Mouse (Mus musculus) stomach, embryonic 16.5 days (tissue): ENCODE results near the gene Adam30. TPM values are rescaled to one million over a fixed set of nuclear protein-coding genes. Genes with fewer than 3 reads are reported as not detected.

Experiments used
- ATAC-seq: fragments of 200-750 bp; cut with Nextera tagmentation; 2 replicates; pipeline ENCODE4 v1.8.0; 2017; ENCODE audit warnings: moderate number of reproducible peaks, moderate TSS enrichment; ENCODE audit not compliant: insufficient read depth, low FRiP score
- H3K27ac ChIP-seq: fragments of 300-500 bp; sonication (generic); 2 replicates; pipeline ENCODE4 v1.5.1; 2014; ENCODE audit warnings: low read length
- H3K27me3 ChIP-seq: fragments of 300-500 bp; sonication (generic); 2 replicates; pipeline ENCODE4 v1.6.1; 2014; ENCODE audit warnings: low read length, control low read depth, mixed read lengths; ENCODE audit not compliant: control insufficient read depth, insufficient read depth
- H3K36me3 ChIP-seq: fragments of 300-500 bp; sonication (generic); 2 replicates; pipeline ENCODE4 v1.6.1; 2014; ENCODE audit warnings: low read length; ENCODE audit not compliant: control insufficient read depth, insufficient read depth
- H3K4me1 ChIP-seq: fragments of 300-500 bp; sonication (generic); 2 replicates; pipeline ENCODE4 v1.6.1; 2014; ENCODE audit warnings: low read length, control low read depth, mixed read lengths; ENCODE audit not compliant: control insufficient read depth, insufficient read depth
- H3K4me2 ChIP-seq: fragments of 300-500 bp; sonication (generic); 2 replicates; pipeline ENCODE4 v1.6.1; 2014; ENCODE audit warnings: low read depth, low read length, mixed read lengths
- H3K4me3 ChIP-seq: fragments of 300-500 bp; sonication (generic); replicated peaks from 2 replicates; pipeline ENCODE4 v1.5.1; 2014; ENCODE audit warnings: mild to moderate bottlenecking, low read length
- H3K9ac ChIP-seq: fragments of 300-500 bp; sonication (generic); 2 replicates; pipeline ENCODE4 v1.6.1; 2014; ENCODE audit warnings: low read length
- H3K9me3 ChIP-seq: fragments of 300-500 bp; sonication (generic); replicated peaks from 2 replicates; pipeline ENCODE4 v1.6.1; 2016; ENCODE audit warnings: low read length, control low read depth; ENCODE audit not compliant: control insufficient read depth
- WGBS: fragments of 180-500 bp; shearing (Covaris S2); extraction: QIAGEN DNeasy Blood & Tissue Kit; methylation state at CpG from one replicate; pipeline ENCODE4 v1.1.7; 2014; 5-methylcytosine and 5-hydroxymethylcytosine counted together
- polyA plus RNA-seq: library from polyadenylated mRNA; unstranded; fragments of >200 nt; fragmentation: Nextera tagmentation; extraction: Ambion mirVana; gene quantifications from 2 replicates; pipeline ENCODE4 v1.2.1, GENCODE M21; 2015

Gene Adam30
- polyA plus RNA-seq, 1 experiment from 2014 or later: not detected

DNA sequence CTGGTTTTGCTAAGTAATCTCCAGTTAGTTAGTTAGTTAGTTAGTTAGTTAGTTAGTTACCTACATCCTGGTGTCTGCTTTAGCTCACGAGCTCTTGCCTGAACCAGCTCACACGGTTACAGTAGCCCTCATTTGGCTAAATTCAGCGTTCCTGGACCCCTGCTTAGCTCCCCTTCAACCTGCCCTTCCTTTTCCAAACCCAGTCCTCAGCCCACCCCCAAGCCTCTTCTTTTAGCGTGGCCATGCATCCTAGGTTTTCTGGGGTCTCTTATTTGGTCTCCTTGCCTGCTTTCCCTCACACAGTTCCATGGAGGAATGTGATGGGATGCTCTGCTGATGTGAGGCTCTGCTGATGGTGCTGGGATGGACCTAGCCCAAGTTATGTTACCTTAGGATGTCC is 1.8 kb upstream of the Adam30 start:
- Histone ChIP-seq H3K4me1 (no peaks in the 10 kb centered on the region), H3K4me3 (no peak overlapping the region), H3K9ac (no peak overlapping the region), H3K36me3 (no peaks in the 10 kb centered on the region), H3K27me3 (no peaks in the 10 kb centered on the region), H3K27ac (no peak overlapping the region), H3K9me3 (no peaks in the 10 kb centered on the region), H3K4me2 (no peak overlapping the region)
- WGBS: 74% methylated on average over 4 of the region's 4 CpGs
- ATAC-seq: no peak

DNA sequence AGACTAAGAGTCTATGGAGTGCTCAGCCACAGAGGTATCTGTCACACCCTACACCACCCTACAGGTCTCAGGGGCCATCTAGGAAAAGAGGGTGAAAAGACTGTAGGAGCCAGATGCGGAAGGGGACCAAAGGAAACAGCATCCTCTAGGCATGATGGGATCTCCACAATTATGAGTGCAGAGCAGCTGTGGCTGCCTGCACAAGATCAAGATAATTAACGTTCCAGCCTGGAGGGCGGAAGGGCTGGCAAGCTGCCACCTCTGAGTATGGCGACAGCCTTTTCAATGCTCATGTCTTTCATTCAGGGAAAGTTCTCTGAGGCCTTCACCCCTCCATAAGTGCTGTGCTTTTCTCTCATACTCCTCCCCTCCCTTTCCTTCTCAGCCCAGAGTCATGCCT is 1.1 kb upstream of the Adam30 start:
- peak; percentile 17; the same call in 1 of the 2 replicates for ATAC-seq

DNA sequence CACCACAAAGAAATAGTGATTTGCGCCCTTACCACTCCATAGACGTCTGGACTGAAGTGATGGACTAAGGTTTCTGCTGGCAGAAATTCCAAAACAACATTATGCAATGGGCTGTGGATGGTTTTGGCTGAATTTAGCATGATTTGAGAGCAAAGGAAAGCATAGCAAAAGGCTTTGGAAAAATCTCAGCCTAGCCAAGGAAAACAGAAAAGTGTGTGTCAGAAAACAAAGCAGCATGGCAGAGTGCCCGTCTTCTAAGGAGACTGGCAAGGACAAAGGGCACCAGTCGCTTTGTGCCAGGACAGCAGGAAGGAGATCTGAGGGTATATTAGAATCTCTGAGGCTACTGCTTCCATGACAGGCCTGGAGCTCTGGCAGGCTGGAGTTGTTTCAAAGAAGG is 17.9 kb downstream of the Adam30 start:
- H3K9ac ChIP-seq: no peak overlapping the region
- no peak overlapping the region for H3K27ac ChIP-seq
- no peaks in the 10 kb centered on the region for H3K4me1 ChIP-seq
- H3K4me3 ChIP-seq: no peak overlapping the region
- no peaks in the 10 kb centered on the region for H3K27me3 ChIP-seq
- ATAC-seq: no peak
- peaks cover 5% of the 10 kb centered on the region; the same call in 1 of the 2 replicates for H3K9me3 ChIP-seq
- no peaks in the 10 kb centered on the region for H3K36me3 ChIP-seq
- H3K4me2 ChIP-seq: no peak overlapping the region
- WGBS: 79% methylated on average over 4 of the region's 4 CpGs

More for the DNA sequence above, 1.1 kb upstream of the Adam30 start:
- H3K4me1 ChIP-seq: no peaks in the 10 kb centered on the region
- no peaks in the 10 kb centered on the region for H3K9me3 ChIP-seq
- WGBS: 26% methylated on average over 4 of the region's 4 CpGs
- H3K4me3 ChIP-seq: no peak overlapping the region
- no peaks in the 10 kb centered on the region for H3K27me3 ChIP-seq
- H3K9ac ChIP-seq: no peak overlapping the region
- no peaks in the 10 kb centered on the region for H3K36me3 ChIP-seq
- no peak overlapping the region for H3K27ac ChIP-seq
- no peak overlapping the region for H3K4me2 ChIP-seq

DNA sequence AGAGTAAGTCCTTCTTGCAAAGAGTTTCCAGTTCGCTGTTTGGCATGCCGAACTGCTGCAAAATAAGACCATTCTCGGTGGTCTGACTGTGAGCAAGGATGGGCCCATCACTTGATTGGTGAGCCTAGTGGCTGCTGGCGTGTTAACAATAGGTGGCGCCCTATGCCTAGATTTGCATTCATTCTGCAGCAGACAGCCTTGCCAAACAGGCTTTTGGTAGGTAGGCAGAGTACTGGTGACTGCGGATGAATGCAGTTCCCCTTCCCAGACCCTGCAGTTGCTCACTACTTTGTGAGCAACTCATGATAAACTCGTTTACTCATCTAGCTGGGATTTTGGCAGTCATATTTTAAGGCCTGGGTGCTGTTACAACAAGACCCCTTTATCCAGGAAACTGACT is 20.4 kb downstream of the Adam30 start:
- Histone ChIP-seq H3K9ac (no peak overlapping the region), H3K27me3 (no peaks in the 10 kb centered on the region), H3K36me3 (no peaks in the 10 kb centered on the region), H3K4me2 (no peak overlapping the region), H3K27ac (no peak overlapping the region), H3K9me3 (peaks cover 5% of the 10 kb centered on the region; the same call in 1 of the 2 replicates), H3K4me1 (no peaks in the 10 kb centered on the region), H3K4me3 (no peak overlapping the region)
- ATAC-seq: no peak
- 25% methylated on average over 7 of the region's 7 CpGs for WGBS

DNA sequence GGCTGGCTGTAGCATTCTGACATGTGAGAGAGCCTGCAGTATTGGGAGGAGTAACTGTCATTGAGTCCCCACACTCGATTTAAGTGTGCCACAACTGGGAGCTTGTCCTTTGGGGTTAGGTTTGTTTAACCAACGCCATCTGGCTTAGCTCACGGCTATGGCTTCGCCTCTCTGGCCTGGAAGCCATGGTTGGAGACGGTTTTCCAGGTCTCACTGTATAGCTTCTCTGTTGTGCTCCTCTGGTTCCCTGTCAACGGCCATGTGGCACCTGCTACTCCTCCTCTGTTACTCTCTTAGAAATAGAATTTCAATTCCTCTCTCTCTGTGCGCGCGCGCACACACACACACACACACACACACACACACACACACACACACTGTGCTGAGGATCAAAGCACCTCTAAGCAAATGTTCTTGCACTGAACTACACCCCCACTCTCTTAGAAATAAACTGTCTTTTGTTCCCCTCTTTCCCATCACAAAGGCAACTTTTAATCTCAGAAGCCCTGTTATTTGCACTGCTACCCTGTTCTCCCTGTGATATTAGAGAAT is 24.8 kb downstream of the Adam30 start:
- no peak for ATAC-seq
- Histone ChIP-seq H3K4me3 (no peak overlapping the region), H3K9me3 (no peaks in the 10 kb centered on the region), H3K27ac (no peak overlapping the region), H3K9ac (no peak overlapping the region), H3K4me1 (no peaks in the 10 kb centered on the region), H3K27me3 (no peaks in the 10 kb centered on the region), H3K4me2 (no peak overlapping the region), H3K36me3 (no peaks in the 10 kb centered on the region)
- 47% methylated on average over 10 of the region's 10 CpGs for WGBS

DNA sequence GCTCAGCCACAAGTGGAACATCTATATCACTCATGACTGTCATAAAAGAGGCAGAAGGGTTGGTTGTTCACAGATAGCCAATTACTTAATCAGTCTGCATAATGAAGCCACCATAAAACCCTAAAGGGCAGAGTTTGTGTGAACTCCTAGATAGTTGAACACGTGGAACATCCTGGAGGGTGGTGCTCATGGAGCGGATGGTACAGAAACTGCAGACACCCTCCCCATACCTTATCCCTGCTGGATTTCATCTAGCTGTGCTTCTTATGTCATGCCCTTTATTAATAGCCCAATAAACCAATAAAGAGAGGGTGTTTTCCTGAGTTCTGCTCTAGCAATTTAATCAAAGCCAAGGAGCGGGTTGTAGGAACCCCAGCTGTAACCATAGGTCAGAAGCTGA is 27.3 kb downstream of the Adam30 start:
- no peak overlapping the region for H3K9ac ChIP-seq
- no peaks in the 10 kb centered on the region for H3K27me3 ChIP-seq
- no peak overlapping the region for H3K4me2 ChIP-seq
- no peaks in the 10 kb centered on the region for H3K9me3 ChIP-seq
- no peaks in the 10 kb centered on the region for H3K4me1 ChIP-seq
- no peak overlapping the region for H3K4me3 ChIP-seq
- no peak overlapping the region for H3K27ac ChIP-seq
- no peak; the same call in 1 of the 2 replicates for ATAC-seq
- no peaks in the 10 kb centered on the region for H3K36me3 ChIP-seq
- WGBS: 79% methylated on average over 3 of the region's 3 CpGs

DNA sequence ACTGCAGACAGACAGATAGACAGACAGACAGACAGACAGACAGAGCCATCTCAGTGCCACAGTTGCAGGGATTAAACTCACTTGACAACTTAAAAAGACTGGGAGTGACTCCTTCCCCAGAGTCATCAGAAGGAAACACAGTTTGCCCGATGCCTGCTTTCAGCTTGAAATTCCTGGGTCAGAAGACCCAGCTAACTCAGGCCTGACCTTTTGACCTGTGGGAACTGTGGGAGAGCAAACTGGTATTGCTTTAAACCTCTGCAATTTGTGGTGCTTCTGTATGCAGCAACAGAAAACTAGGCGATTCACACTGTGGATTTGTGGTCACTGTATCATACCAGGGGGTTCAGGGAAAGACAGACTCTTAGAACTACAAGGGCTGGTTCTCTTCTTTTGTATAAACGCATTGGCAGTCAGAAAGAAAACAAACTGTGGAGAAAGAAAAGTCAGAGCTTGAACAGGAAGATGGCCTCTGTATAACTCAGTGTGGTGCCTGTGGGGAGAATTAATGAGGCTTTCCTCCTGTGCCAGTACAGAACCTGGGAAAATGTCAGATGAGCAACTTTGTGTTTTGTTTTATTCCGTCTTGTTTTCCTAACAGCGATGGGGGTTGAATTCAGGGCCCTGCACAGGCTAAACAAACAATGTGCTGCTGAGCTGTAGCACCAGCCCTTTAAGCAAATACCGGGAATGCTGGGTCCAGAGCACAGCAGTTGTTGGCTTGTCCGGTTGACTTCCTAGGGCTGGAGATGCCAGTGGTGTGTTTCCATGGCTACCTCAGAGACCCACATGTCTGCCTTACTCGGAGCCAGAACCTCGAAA is 37.5 kb downstream of the Adam30 start:
- peaks cover 7% of the 10 kb centered on the region for H3K4me1 ChIP-seq
- 20% methylated on average over 9 of the region's 9 CpGs for WGBS
- no peak overlapping the region for H3K4me3 ChIP-seq
- peak overlapping the region; percentile 14 for H3K27ac ChIP-seq
- no peak overlapping the region for H3K4me2 ChIP-seq
- no peaks in the 10 kb centered on the region for H3K27me3 ChIP-seq
- H3K9ac ChIP-seq: no peak overlapping the region
- no peaks in the 10 kb centered on the region for H3K9me3 ChIP-seq
- ATAC-seq: peak; percentile 77; the same call in 1 of the 2 replicates
- H3K36me3 ChIP-seq: no peaks in the 10 kb centered on the region

DNA sequence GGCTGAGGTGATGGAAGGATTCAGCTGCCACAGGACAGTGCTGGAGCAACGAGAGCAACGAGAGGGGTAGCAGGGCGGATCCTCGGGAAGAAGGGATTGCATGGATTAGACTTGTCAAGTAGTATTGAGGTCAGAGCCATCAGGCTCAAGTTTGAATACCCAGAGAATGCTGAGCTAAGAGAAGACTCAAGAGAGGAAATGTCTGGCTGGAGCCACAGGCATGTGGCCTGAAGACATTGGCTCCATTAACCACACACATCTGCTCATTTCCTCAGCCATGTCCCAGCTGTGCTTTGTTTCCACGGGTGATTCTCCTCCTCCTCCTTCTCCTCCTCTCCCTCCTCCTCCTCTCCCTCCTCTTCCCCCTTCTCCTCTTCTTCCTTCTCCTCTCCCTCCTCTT is 39.3 kb downstream of the Adam30 start:
- Histone ChIP-seq H3K4me3 (no peak overlapping the region), H3K4me1 (peaks cover 7% of the 10 kb centered on the region), H3K4me2 (no peak overlapping the region), H3K9me3 (no peaks in the 10 kb centered on the region), H3K9ac (no peak overlapping the region), H3K36me3 (no peaks in the 10 kb centered on the region), H3K27ac (no peak overlapping the region), H3K27me3 (no peaks in the 10 kb centered on the region)
- peak; percentile 44; the same call in 1 of the 2 replicates for ATAC-seq
- WGBS: 49% methylated on average over 5 of the region's 5 CpGs

DNA sequence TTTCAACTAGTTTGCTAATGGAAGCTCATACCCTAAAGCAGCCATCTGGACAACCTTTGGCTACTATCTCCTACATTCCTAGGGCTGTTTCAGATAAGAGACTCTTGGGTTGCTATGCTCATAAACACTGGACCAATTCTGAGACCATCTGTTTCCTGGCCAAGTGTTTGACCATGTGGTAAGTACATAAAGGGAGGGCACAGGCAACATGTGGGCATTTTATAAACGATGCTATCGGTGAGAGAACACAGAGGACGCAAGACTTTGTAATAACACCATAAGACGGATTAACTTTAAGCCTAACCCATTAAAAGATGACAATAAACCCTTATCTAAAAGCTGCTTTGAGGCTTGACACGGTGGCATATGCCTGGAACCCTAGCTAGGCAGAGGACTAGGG is 42.9 kb downstream of the Adam30 start:
- Histone ChIP-seq H3K36me3 (no peaks in the 10 kb centered on the region), H3K4me1 (0 out of 2 replicates have a peak, but pooled peaks cover under 1% of the 10 kb centered on the region), H3K27ac (no peak overlapping the region), H3K4me2 (no peak overlapping the region), H3K9me3 (no peaks in the 10 kb centered on the region), H3K9ac (no peak overlapping the region), H3K4me3 (no peak overlapping the region), H3K27me3 (no peaks in the 10 kb centered on the region)
- ATAC-seq: no peak
- 47% methylated on average over 5 of the region's 5 CpGs for WGBS
